Mouse (Mus musculus): ENCODE data around the gene Slc25a47.

GRCm38 (mm10) chr12:108794078-108794711 lies 41.7 kb upstream of the Slc25a47 start:
- TF ChIP-seq CTCF (IDR thresholded peaks at IDR 0.05; ENCODE audit: borderline replicate concordance, insufficient read depth, low read depth, low read length) (no peak), POLR2A (IDR thresholded peaks at IDR 0.05; ENCODE audit: borderline replicate concordance, insufficient read depth, low read length) (peak; percentile 52; the same call in 1 of the 2 replicates)
